Mouse (Mus musculus) small intestine, adult 2 months (tissue): ENCODE measurements around the gene Matk.

ENCODE experiments used
- CTCF ChIP-seq: fragments of 200-500 bp; IDR thresholded peaks from 2 replicates; pipeline ENCODE4 v1.5.1; 2012; ENCODE audit warnings: low read depth, mild to moderate bottlenecking, control low read depth, inconsistent platforms, low read length, moderate library complexity, mixed read lengths; ENCODE audit not compliant: insufficient replicate concordance, insufficient read length; ENCODE audit errors: extremely low read depth
- POLR2A ChIP-seq: fragments of 200-500 bp; IDR thresholded peaks from 2 replicates; pipeline ENCODE4 v1.6.1; 2012; ENCODE audit warnings: low read depth, mild to moderate bottlenecking, control low read depth, inconsistent platforms, low read length, moderate library complexity

- TF ChIP-seq POLR2A (no peak), CTCF (peak; percentile 88)
Measured at GRCm38 (mm10) chr10:81289278-81289677, 36.5 kb downstream of the Matk start.
